Mouse (Mus musculus) G1E-ER4 (cell line): ENCODE results near the gene Adamtsl2. TPM values are rescaled to one million over a fixed set of nuclear protein-coding genes. Genes with fewer than 3 reads are reported as not detected.

Experiments
- GATA1 ChIP-seq: IDR thresholded peaks from one replicate; pipeline ENCODE4 v1.8.0; 2012; ENCODE audit warnings: low read length, inconsistent platforms
- polyA plus RNA-seq: library from polyadenylated mRNA; stranded (reverse); fragments of >175 nt; gene quantifications from 2 replicates; pipeline ENCODE4 v1.2.3, GENCODE M21; 2012

Gene Adamtsl2
- polyA plus RNA-seq, 1 experiment, result not detected

DNA sequence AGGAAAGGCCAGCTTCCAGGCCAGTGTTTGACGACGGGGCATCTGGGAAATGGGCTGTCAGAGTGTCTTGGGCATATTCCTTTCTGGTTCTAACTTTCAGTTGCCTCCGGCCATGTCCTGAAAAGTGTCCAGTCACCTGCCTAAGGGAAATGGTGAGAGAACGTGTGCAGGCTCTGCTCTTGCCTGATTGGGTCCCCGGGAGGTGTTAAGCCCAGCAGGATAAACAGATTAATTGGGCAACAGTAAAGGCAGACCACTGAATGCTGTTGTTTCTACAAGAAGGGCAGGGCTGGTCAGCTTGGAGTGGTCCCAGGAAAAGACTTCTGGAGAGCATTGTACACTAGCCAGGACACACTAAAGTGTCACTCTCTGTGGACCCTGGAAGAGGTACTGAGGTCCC is 9.5 kb downstream of the Adamtsl2 start:
- no peak for TF ChIP-seq GATA1

DNA sequence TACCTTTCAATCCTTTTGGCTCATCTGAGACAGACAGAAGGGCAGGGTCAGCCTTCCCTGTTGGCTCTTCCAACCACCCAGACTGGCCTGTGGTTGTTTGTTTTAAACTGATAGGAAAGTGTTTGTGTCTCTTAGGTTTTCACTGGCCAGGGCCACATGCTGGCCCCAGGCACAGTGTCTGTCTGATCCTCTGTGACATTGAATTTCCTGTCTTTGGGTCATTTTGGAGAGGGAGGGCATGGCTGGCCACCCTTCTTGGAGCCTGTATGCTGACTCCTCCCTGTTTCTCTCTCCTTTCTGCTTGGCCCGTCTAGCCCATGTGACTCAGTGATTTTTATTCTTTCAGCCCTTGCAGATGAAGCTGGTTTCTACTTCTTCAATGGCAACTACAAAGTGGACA is 10.1 kb downstream of the Adamtsl2 start:
- no peak for TF ChIP-seq GATA1

- no peak for TF ChIP-seq GATA1
These were observed 16.0 kb downstream of the Adamtsl2 start for GRCm38 (mm10) chr2:27095178-27095577.

DNA sequence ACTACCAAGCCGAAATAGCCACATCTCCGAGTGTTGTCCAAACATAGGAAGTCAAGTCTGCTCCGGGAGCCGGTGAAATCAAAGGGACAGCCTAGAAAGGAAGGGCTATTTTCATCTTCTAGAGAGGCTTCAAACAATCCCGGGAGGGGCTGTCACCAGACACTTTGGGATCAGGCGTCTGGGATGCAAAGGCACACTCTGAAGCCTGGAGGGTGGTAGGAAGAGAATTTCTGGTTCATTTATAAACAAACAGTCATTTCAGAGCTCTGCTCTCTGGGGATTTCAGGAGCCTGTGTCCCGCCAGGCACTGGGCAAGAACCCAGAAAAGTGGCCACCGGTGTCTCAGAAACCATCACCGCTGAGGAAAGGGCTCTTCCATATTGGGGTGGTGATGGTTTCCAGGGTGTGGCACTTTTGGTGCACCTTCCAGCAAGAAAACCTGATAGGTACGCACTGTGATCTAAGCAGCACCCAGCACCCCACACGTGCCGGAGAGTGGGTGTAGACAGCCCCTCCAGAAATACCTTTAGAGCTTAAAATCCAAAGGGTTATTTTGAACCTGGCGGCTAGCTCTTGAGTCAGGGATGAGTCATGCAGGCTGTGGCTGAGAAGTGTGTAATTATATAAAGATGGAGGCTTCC is 17.3 kb downstream of the Adamtsl2 start:
- no peak for TF ChIP-seq GATA1

GRCm38 (mm10) chr2:27097241-27097656 is 18.1 kb downstream of the Adamtsl2 start:
- TF ChIP-seq GATA1, result no peak

DNA sequence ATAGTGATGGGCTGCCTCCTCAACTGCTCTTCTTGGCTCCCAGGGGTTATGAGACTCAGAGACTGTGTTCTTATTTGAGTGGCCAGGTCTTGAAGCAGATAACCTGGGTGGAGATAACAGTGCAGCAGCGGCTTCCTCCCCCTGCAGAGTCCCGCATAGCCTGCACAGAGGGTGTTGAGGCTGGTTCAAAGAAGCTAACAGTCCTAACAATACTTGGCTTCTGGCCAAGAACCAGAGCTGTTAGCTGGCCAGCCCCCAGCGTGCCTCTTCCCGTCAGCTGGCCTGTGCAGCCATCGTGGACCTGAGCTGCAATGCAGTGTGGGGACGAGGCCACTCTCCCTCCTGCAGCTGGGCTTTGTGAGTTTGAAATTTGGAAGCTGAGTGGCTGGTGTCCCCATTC is 18.6 kb downstream of the Adamtsl2 start:
- TF ChIP-seq GATA1, result no peak

DNA sequence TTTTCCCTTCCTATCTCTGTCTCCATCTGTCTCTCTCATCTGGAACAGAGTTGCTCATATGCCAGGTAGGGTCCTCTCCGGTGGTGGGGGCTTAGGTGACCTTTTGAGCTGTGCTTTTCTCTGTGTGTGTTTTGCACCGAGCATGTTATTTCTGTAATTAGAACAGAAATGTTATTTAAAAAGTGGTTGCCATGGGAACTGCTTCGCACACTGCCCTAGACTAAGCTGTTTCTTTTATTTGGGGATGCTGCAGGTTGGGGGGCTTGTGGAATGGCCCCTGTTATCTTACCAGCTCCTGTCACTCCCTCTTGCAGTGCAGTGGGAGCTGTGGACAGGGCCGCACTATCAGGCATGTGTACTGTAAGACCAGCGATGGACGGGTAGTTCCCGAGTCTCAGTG is 24.4 kb downstream of the Adamtsl2 start:
- no peak for TF ChIP-seq GATA1

GRCm38 (mm10) chr2:27106816-27107215 is 27.6 kb downstream of the Adamtsl2 start:
- TF ChIP-seq GATA1, result no peak

GRCm38 (mm10) chr2:27108144-27108543 is 29.0 kb downstream of the Adamtsl2 start:
- TF ChIP-seq GATA1, result no peak

DNA sequence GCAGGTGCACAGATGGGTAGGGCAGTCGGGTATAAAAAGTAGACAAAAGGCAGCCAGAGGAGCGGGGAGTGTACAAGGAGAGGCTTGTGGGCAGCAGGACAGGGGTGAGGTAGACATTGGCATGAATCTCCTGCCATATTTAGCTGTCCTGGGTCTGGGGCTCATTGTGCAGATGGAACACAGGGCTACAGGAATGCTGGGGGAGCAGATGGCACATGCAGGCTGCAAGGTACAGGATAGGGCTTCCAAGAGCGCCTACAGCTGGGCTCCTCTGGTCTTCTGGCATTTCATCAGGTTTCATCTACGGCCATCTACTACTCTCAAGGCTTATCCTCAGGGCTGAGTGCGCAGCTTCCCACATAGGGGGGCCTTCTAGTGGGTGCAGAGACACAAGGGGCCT is 29.9 kb downstream of the Adamtsl2 start:
- TF ChIP-seq GATA1, result no peak

DNA sequence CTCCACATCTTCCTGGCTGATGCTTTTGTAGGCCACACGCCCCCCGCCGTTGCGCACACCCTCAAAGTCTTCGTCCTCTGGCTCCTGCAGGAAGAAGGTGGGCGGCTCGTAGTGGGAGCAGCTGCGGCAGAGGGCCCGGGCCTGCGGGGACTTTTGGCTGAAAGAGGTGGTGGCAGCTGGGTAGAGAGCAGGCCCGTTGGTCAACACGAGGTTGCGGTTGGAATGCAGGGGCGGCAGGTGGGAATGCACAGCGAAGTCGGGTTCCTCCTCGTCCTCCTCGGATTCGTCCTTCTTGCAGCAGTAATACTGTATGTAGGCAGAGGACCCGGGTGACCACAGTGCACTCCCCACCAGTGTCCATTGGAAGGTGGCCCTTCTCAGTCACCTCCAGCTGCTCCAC is 33.4 kb downstream of the Adamtsl2 start:
- no peak for TF ChIP-seq GATA1

DNA sequence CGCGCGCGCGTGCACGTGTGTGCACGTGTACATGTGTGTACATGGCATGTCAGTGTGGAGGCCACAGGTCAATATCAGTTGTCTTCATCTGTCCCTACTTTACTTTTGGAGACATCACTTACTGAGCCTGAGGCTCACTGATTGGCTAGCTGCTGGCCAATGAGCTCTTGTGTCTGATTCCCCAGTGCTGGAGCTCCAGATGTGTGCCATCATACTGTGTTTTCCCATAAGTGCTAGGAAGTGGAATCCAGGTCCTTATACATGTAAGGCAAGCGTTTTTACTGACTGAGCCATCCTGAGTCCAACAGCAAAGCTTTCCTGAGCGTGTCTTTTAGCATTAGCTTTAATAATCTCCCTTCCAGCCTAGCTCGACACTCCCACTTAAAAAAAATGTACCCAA is 35.0 kb downstream of the Adamtsl2 start:
- no peak for TF ChIP-seq GATA1

- no peak for TF ChIP-seq GATA1
These were observed 39.3 kb downstream of the Adamtsl2 start for GRCm38 (mm10) chr2:27118452-27118851.

- TF ChIP-seq GATA1, result no peak
These were observed 40.6 kb downstream of the Adamtsl2 start for GRCm38 (mm10) chr2:27119766-27120165.

DNA sequence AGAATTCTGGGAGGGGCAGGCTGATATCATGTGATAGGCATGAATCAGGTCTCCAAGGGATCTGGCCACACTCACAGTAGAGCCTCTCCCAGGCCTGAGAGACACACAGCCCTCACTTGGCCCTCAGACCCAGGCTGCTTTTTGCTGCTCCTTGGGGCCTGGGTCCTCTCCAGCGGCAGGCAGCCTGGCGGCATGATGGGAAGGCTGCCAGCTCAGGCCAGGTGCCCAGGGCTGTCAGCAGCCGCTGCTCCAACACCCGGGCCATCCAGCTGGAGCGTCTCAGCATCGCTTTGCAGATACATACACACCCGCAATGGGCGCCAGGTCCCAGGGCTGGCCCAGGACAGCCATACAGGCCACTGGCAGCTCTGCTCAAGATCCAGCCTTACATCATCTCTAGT is 41.1 kb downstream of the Adamtsl2 start:
- no peak for TF ChIP-seq GATA1

DNA sequence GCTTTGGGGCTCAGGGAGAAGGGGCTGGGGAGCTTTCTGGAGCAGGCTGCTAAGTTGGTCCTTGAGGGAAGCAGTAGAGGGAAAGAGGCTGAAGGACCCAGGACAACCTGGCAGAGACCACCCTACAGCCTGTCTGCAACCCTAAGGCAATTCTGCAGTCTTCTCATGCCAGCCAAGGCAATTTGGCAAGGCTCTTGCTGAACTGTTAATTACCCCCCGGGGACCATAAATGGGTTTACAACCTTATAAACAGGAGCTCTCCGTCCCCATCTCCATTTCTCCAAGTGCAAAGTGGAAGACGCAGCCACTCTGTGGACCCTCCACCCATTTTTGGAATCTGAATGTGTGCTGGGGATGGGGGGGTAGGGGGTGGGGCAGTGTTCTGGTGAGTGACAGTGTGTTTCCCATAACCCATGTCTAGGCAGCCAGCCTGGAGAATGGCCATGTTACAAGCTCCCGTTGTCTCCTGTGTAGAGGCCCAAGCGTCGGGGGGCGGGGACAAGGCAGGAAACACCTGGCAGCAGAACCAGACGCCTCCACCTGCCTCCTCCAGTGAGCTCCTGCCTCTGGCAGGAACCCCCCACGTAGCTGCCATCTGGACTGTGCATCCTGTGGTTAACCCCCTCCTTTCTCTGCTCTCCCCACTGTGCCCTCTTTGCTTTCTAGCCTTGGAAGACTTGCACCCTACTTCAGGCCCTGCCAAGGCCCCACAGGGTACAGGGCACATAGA is 42.6 kb downstream of the Adamtsl2 start:
- TF ChIP-seq GATA1, result no peak

DNA sequence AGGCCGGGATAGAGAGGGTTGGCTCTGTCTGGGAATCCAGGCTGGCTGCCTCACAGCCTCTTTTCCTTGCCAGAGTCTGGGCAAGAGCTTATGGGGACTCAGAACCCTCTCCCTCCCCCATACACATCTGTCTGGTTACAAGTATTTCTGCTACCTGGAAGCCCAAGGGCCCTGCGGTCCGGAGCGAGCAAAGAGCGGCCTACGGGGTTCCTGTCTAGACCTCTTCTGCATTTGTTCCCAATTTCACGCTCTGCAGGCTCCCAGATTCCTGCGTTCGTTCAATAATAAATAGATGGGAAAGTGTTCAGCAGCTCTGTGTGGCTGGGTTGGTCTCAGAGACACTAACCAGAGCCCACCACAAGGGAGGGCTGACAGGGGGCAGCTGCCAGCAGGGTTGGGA is 43.4 kb downstream of the Adamtsl2 start:
- no peak for TF ChIP-seq GATA1
